Mouse (Mus musculus): Measurements from ENCODE around the gene Cops6.

Gene Cops6

GRCm38 (mm10) chr5:138187661-138188306 lies 26.9 kb downstream of the Cops6 start:
- peak; percentile 81 for DNase-seq (ENCODE audit: low spot score)

GRCm38 (mm10) chr5:138193771-138194727 lies 33.2 kb downstream of the Cops6 start, which contains the start of gene Mblac1:
Mblac1 (plus strand) TSS chr5:138194314.
- peak; percentile 90 for DNase-seq (ENCODE audit: low spot score)

DNA sequence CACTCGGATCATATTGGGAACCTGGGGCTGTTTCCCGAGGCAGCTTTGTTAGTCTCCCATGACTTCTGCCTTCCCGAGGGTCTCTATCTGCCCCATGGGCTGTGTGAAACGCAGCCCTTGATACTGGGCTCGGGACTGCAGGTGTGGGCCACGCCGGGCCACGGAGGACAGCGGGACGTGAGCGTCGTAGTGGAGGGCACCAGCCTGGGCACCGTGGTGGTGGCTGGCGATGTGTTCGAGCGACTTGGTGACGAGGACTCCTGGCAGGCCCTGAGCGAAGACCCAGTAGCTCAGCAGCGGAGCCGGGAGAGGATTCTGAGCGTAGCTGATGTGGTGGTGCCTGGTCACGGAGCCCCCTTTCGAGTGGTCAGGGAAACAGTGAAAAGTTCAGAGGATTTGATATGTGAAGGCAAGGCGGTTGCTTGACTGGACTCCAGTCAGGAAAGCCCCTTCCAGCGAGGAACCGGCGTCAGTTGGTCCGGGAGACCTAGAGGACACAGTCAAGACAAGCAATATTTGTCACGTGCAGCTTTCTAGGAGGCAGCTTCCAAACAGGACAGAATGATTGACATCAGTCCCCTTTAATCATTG lies 34.0 kb downstream of the Cops6 start:
- no peak for DNase-seq (ENCODE audit: low spot score)

- no peak for DNase-seq (ENCODE audit: low spot score)
Measured at GRCm38 (mm10) chr5:138195463-138195862, 34.6 kb downstream of the Cops6 start.

GRCm38 (mm10) chr5:138199576-138199975 lies 38.7 kb downstream of the Cops6 start:
- DNase-seq (ENCODE audit: low spot score), result no peak

DNA sequence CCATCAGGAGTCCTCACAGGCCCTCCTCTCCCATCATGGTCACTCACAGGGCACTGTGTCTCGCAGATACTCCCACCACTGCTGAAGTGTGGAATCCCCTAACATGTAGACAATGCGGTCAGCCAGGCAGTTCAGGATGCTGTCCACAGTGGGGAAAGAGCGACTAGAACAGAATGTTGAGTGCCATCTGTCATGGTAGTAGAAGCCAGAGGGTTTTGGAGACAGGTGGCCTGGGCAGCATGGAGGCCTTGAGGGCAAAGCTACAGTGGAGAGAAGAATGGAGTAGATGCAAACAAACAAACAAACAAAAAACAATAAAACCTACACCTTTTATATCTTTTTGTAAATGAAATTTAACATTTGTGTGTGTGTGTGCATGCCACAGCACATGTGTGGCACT lies 41.2 kb downstream of the Cops6 start:
- no peak for DNase-seq (ENCODE audit: low spot score)

- no peak for DNase-seq (ENCODE audit: low spot score)
Measured at GRCm38 (mm10) chr5:138207253-138207652, 46.4 kb downstream of the Cops6 start.

GRCm38 (mm10) chr5:138207873-138208272 lies 47.0 kb downstream of the Cops6 start:
- no peak for DNase-seq (ENCODE audit: low spot score)
